Mouse (Mus musculus): ENCODE measurements around the gene Nrf1.

The Nrf1 gene

GRCm38 (mm10) chr6:30147058-30147457 lies 99.3 kb downstream of the Nrf1 start:
- no peak for DNase-seq (ENCODE audit: low spot score in 2 of 2)

- no peak for DNase-seq (ENCODE audit: low spot score in 2 of 2)
These were observed 100.0 kb downstream of the Nrf1 start for GRCm38 (mm10) chr6:30147753-30148152.

- no peak for DNase-seq (ENCODE audit: low spot score in 2 of 2)
These were observed 102.7 kb downstream of the Nrf1 start for GRCm38 (mm10) chr6:30150471-30150870.

- no peak for DNase-seq (ENCODE audit: low spot score in 2 of 2)
These were observed 104.4 kb downstream of the Nrf1 start for GRCm38 (mm10) chr6:30152163-30152562.

- DNase-seq (ENCODE audit: low spot score in 2 of 2): no peak
These were observed 104.9 kb downstream of the Nrf1 start for GRCm38 (mm10) chr6:30152649-30153048.

GRCm38 (mm10) chr6:30153076-30153475 lies 105.3 kb downstream of the Nrf1 start:
- no peak for DNase-seq (ENCODE audit: low spot score in 2 of 2)

- DNase-seq (ENCODE audit: low spot score in 2 of 2): no peak
These were observed 106.1 kb downstream of the Nrf1 start for GRCm38 (mm10) chr6:30153733-30154415.

GRCm38 (mm10) chr6:30159516-30160045 lies 111.8 kb downstream of the Nrf1 start:
- no peak for DNase-seq (ENCODE audit: low spot score in 2 of 2)

GRCm38 (mm10) chr6:30160408-30160807 lies 112.6 kb downstream of the Nrf1 start:
- no peak for DNase-seq (ENCODE audit: low spot score in 2 of 2)

GRCm38 (mm10) chr6:30161618-30162017 lies 113.8 kb downstream of the Nrf1 start:
- DNase-seq (ENCODE audit: low spot score in 2 of 2): no peak

- no peak for DNase-seq (ENCODE audit: low spot score in 2 of 2)
These were observed 114.3 kb downstream of the Nrf1 start for GRCm38 (mm10) chr6:30162091-30162490.

GRCm38 (mm10) chr6:30166349-30166748 lies 118.6 kb downstream of the Nrf1 start:
- DNase-seq (ENCODE audit: low spot score in 2 of 2): no peak

GRCm38 (mm10) chr6:30167192-30167591 lies 119.4 kb downstream of the Nrf1 start:
- DNase-seq (ENCODE audit: low spot score in 2 of 2): no peak

- no peak for DNase-seq (ENCODE audit: low spot score in 2 of 2)
These were observed 120.5 kb downstream of the Nrf1 start for GRCm38 (mm10) chr6:30168275-30168674.

GRCm38 (mm10) chr6:30169148-30169547 lies 121.4 kb downstream of the Nrf1 start:
- DNase-seq (ENCODE audit: low spot score in 2 of 2): no peak

- DNase-seq (ENCODE audit: low spot score in 2 of 2): no peak
These were observed 123.4 kb downstream of the Nrf1 start for GRCm38 (mm10) chr6:30171226-30171625.

- DNase-seq (ENCODE audit: low spot score in 2 of 2): no peak
These were observed 124.2 kb downstream of the Nrf1 start for GRCm38 (mm10) chr6:30171967-30172366.

- DNase-seq (ENCODE audit: low spot score in 2 of 2): no peak
These were observed 124.6 kb downstream of the Nrf1 start for GRCm38 (mm10) chr6:30172441-30172819.

GRCm38 (mm10) chr6:30172820-30173550 lies 125.2 kb downstream of the Nrf1 start:
- no peak for DNase-seq (ENCODE audit: low spot score in 2 of 2)

- DNase-seq (ENCODE audit: low spot score in 2 of 2): no peak
These were observed 126.0 kb downstream of the Nrf1 start for GRCm38 (mm10) chr6:30173551-30174460.

GRCm38 (mm10) chr6:30174461-30175224 lies 126.9 kb downstream of the Nrf1 start:
- DNase-seq (ENCODE audit: low spot score in 2 of 2): no peak
